Mouse (Mus musculus) stomach, postnatal 0 days (tissue): ENCODE measurements around the gene Ntf3.

Source experiments
- CTCF ChIP-seq: IDR thresholded peaks from 2 replicates; pipeline ENCODE4 v1.5.1; 2016; ENCODE audit warnings: antibody characterized with exemption, low read depth, mild to moderate bottlenecking, moderate library complexity
- EP300 ChIP-seq: optimal IDR thresholded peaks from 2 replicates; pipeline ENCODE3; 2016; ENCODE audit warnings: antibody characterized with exemption

GRCm38 (mm10) chr6:126092026-126092425, 74.7 kb downstream of the Ntf3 start:
- TF ChIP-seq EP300: no peak
- TF ChIP-seq CTCF: no peak
